Mouse (Mus musculus) kidney, adult 18-20 months (tissue): ENCODE data around the gene Rnf214.
"Not testable (repeated sequence)": the region's sequence is repeated elsewhere in the genome, so short reads cannot be mapped to it uniquely, and the experiment has no call there.

Experiments used
- DNase-seq: peaks from one replicate; pipeline ENCODE4 v3.0.0; 2021

The Rnf214 gene

GRCm38 (mm10) chr9:45849528-45850408 is 56.9 kb downstream of the Rnf214 start:
- DNase-seq: no peak

GRCm38 (mm10) chr9:45846891-45847460 is 59.7 kb downstream of the Rnf214 start:
- DNase-seq: no peak

- DNase-seq: not testable (repeated sequence)
Observed at GRCm38 (mm10) chr9:45846176-45846575, 60.5 kb downstream of the Rnf214 start.

DNA sequence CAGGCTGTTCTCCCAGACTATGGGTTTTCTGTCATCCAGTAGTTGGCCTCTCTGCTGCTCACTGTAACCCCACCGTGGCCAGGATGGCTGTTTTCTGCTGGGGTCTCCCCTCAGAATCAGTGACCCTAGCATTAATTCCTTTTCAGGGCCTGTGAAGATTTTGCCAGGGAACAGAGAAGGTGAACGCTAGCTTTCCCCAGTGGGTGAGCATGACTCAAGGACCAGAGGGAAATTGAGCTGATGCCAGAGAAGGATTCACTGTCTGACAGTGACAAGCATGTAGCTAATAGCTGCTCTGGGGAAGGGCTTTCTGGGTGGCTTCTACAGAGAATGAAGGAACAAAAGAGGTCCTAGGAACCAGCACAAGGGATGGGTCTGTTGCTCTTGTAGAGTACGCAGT is 61.2 kb downstream of the Rnf214 start:
- no peak for DNase-seq

- no peak for DNase-seq
Observed at GRCm38 (mm10) chr9:45843780-45844179, 62.9 kb downstream of the Rnf214 start.

GRCm38 (mm10) chr9:45843007-45843406 is 63.7 kb downstream of the Rnf214 start:
- DNase-seq: no peak

- no peak for DNase-seq
Observed at GRCm38 (mm10) chr9:45841458-45841857, 65.3 kb downstream of the Rnf214 start.

DNA sequence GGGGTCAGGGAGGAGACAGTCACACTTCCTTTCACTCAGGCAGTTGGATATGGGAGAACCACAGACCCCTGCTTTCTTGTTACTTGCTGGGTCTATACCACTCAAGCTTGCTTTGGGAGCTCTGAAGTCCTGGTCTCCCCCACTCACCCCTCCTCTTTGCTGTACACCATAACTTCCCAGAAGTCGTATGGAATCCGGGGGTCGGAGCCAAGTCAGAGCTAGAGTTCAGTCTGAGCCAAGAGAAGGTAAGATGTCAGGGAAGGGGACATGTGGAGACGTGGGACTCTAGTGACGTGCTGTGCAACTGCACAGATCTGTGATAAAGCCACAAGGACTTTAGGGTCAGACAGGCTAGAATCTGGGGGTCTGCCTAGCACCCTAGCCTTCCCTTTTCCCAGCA is 66.4 kb downstream of the Rnf214 start:
- no peak for DNase-seq

DNA sequence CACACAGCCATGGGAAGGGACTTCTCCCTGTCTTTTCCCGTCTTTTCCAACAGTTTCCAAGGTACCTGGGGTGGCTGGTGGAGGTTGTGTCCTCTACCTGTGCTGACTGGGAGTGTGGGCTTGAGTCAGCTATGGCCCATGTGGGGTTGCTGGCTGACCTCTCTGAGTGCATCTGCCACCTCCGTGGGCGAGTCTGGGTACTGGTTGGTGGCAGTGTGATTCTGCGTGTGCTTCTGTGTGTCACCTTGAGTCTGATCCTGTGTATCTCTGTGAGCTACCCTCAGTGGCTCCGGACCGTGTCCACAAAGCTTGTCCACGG is 66.8 kb downstream of the Rnf214 start:
- DNase-seq: no peak

DNA sequence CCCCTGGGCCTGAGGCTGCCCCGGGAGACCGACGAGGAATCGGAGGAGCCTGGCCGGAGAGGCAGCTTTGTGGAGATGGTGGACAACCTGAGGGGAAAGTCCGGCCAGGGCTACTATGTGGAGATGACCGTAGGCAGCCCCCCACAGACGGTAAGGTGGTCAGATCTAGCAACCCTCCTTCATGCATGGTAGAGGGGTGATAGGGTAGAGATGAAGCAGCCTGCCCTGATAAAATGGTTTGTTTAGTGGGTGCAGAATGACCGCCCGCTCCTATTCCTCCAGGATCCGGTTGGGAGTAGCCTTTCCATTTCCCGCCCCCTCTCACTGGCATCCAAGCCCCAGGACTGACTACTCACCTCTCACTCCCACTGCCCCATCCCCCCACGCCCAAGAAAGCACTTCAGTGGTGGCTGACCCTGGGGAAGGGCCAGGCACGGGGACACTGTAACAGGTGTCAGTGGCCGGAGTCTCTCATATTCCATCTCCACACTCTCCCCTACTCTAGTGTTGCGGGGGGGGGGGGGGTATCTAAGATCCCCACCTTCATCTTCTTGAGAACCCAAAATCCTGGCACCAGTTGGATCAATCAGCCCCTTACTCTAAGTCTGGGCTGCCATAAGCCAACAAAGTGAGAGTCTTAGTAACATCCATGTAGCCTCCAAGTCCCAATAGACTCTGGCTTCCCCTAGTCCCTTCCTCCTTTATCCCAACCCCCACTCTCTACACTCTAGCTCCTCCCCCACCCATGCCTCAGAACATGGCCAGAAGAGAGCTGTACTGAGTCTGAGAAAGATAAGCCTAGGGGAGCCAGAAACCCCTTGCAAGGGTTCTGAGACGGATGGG is 67.4 kb downstream of the Rnf214 start:
- DNase-seq: no peak

GRCm38 (mm10) chr9:45838434-45839138 is 68.1 kb downstream of the Rnf214 start, which contains the start of gene Bace1:
TSS of gene Bace1 (plus strand) at chr9:45838580.
- peak; percentile 82 for DNase-seq

DNA sequence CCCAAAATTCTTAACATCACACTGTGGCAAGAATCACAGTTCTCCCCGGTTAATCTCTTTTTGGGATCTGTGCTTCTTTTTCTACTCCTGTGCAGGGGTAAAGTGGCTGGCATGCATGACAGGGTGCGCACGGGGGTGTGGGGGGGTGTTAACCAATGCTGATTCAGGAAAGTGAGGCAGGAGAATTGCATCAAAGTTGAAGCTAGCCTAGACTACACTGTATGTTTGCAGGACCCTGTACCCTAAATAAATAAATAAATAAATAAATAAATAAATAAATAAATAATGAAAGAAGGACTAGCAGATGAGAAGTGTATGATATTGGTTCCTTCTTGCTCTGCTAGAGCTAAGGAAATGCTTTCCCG is 68.7 kb downstream of the Rnf214 start:
- no peak for DNase-seq

- no peak for DNase-seq
Observed at GRCm38 (mm10) chr9:45833461-45833860, 73.2 kb downstream of the Rnf214 start.

DNA sequence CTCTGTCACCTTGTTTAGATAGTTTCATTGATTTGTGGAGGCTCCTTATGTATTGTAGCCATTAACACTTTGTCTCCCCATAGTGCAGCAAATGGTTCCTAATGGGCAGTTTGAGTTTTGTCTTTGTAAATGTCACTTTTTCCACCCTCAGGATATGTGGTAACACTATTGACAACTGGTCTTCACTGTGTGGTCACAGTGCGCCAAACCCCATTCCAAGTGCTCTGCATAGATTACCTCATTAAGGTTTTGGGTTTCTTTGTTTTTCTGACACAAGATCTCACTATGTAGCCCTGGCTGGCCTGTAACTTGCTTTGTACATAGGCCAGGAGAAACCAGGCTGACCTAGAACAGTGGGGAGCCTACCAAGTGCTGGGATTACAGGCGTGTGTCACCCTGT is 73.8 kb downstream of the Rnf214 start:
- DNase-seq: no peak

DNA sequence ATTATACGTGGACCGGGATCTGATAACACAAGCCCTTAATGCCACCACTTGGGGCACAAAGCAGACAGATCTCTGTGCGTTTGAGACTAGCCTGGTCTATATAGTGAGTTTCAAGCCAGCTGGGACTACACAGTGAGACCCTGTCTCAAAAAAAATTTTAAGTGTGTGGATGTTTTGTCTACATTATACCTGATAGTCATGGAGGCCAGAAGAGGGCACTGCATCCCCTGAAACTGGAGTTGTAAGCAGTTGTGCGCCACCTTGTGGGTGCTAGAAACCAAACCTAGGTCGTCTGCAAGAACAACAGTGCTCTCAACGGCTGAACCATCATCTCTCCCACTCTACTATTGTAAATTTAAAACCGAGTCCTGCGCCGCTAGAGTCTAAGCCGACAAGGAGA is 77.6 kb downstream of the Rnf214 start:
- DNase-seq: peak; percentile 77

- DNase-seq: peak; percentile 88
Observed at GRCm38 (mm10) chr9:45828291-45828963, 78.3 kb downstream of the Rnf214 start, which contains the start of gene Cep164. TSS of gene Cep164 (minus strand) at chr9:45828691.

- DNase-seq: no peak
Observed at GRCm38 (mm10) chr9:45827663-45828290, 78.9 kb downstream of the Rnf214 start.

- DNase-seq: no peak
Observed at GRCm38 (mm10) chr9:45818406-45819011, 88.2 kb downstream of the Rnf214 start.

- DNase-seq: no peak
Observed at GRCm38 (mm10) chr9:45815525-45815924, 91.2 kb downstream of the Rnf214 start.

- DNase-seq: peak; percentile 19
Observed at GRCm38 (mm10) chr9:45815113-45815512, 91.6 kb downstream of the Rnf214 start.
